Mouse (Mus musculus) brain, adult 2 months (tissue): ENCODE results near the gene Stmn1.

Experiments used
- DNase-seq: peaks from one replicate; pipeline ENCODE4 v3.0.0; 2011; ENCODE audit warnings: low read depth, low spot score

Stmn1 gene

GRCm38 (mm10) chr4:134457130-134457825 lies 10.8 kb upstream of the Stmn1 start:
- DNase-seq: no peak

- peak; percentile 98 for DNase-seq
Measured at GRCm38 (mm10) chr4:134458856-134459255, 9.3 kb upstream of the Stmn1 start.

DNA sequence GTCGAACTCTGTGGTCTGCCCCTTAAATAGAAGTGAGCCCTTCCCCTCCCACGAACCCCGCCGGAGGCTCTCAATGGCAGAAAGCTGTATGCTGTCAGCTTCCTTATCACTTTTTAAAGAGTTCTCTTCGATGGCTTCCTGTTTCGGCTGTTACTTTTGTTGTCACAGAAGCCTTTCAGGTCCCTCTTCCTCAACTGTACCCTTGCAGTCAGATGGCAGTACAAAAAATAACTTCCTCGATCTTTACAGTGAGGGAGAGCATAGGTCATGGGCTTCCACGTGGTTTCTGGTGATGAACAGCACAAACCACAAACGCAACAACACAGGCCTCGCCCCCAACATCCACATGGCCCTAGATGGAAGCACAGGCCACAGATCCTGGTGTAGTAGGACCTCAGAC lies 7.8 kb upstream of the Stmn1 start:
- no peak for DNase-seq

DNA sequence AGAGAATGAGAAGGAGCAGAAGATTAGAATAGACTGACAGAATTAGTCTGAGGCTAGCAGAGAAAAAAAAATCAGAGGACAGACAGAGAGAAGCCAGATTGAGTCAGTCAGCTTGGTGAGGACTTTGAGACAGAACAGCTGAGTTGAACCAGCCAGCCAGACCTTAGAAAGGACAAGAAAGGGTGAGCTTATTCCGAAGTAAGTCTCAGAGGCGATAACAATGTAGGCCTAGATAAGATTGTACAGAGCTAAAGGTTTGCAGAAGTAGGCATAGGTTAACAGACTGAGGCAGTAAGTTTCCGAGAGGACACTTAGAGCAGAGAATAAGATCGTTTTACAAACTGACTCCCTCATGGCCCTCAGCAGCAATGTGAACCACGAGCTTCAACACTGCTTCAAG lies 6.9 kb upstream of the Stmn1 start:
- DNase-seq: no peak

- no peak for DNase-seq
Measured at GRCm38 (mm10) chr4:134465789-134466188, 2.3 kb upstream of the Stmn1 start.

DNA sequence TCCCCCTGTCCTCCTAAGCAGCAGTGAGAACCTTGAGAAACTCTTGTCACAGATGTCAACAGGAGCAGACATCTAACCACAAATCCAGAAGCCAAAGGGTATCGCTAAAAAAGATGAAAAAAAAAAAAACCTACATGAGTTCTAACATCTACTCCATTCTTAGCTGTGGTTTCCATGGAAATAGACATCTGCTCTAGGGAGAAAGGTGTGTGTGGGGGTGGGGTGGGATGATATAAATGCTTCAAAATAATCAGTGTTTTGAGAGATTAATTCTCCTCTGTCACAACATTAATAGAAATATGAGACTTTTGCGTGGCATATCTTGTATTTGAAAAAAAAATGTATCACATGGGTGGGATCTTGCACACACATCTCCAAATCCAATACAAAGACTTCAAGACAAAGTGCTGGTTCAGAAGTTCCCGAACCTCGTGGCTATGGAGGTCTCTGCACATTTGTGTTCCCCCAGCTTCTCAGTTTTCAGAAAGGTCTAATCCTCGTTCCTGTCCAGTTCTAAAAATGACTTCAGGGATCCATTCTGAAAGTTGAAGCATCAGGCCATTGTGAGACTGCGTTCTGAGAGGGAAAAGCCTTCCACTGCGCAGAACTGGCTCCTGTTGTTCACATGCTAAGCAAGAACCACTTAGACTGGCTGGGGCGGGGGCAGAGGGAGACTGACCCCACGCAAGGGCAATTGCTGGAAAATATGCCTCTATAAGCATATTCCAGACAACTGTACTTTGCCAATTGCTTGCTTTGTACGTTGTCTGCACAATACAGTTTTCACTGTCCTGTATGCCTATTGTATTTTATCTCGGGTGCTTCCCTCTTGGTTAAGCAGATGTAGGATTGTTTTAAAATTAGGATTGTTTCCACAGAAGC lies 1.5 kb upstream of the Stmn1 start:
- DNase-seq: no peak

- peak; percentile 61 for DNase-seq
Measured at GRCm38 (mm10) chr4:134467435-134468214, 495 bp upstream of the Stmn1 start.

DNA sequence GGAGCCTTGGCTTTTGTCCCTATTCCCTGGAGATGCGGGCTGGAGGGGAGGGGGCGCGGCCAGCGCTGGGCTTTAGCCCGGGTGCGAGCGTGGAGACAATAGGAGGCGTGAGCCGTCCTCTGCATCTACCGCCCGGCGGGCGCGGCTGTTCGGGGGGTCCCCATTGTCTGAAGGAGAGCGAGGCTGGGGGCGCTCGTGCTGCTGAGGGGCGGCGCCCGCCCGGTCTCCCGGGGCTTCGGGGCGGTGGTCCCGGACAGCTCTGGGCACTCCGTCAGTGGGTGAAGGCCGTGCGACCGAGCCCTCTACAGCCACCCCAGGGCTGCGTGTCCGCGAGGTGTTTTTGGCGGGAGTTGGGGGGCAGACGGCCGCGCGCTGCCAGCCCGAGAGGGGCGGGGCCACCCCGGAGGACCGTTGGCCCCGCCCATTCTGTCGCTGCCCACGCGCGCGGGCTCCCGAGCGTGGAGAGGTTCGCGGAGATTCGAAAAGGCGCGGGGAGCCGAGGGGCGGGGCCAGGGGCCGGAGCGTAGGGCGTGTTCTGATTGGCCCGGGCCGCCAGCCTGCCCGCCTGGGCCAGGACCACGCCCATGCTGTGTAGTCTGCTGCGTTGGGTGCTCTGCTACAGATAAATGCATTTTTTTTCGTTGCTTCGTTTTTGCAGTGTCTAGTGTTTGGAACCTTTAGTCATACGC lies 602 bp downstream of the Stmn1 start:
- peak; percentile 96 for DNase-seq

GRCm38 (mm10) chr4:134469341-134469796 lies 1.2 kb downstream of the Stmn1 start:
- no peak for DNase-seq

- DNase-seq: no peak
Measured at GRCm38 (mm10) chr4:134469985-134470384, 1.9 kb downstream of the Stmn1 start.

- no peak for DNase-seq
Measured at GRCm38 (mm10) chr4:134471469-134471868, 3.3 kb downstream of the Stmn1 start.

GRCm38 (mm10) chr4:134473764-134474163 lies 5.6 kb downstream of the Stmn1 start:
- peak; percentile 90 for DNase-seq

DNA sequence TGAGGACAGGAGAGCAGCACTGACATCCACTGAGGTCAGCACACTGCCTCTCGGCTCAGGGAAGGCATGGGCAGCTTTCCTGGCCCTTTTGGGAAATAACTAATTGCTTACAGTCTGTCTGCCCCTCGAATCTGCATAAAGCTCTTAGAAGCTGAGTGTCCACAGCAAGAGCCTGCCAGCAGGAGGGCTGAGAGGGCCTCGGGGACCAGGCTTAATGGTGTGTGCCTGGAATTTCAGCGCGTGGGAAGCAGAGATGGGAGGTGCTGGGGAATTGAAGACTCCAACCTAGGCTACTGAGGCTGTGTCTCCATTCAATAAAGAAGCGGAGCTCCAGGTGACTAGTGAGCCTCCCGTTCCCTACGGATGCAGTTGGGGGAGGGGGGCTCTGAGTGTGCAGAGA lies 6.1 kb downstream of the Stmn1 start:
- peak; percentile 65 for DNase-seq

- peak; percentile 69 for DNase-seq
Measured at GRCm38 (mm10) chr4:134476899-134477298, 8.8 kb downstream of the Stmn1 start.

DNA sequence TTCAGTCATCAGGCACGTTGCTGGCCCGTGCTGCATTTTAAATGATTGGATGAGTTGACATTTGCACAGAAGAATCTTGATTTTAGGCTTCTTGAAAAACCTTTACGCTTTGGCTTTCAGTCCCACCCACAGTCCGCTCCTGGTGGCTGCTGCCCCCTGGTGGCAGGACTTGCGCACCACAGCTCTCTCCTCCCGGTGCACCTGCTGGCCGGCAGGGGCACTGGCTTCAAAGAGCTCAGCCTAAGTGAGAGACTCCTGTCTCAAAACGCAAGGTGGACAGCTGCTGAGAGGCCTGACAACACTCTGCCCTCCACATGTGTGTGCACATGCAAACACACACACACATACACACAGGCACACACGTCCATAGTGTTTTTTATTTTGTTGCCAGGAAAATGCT lies 9.9 kb downstream of the Stmn1 start:
- peak; percentile 94 for DNase-seq

DNA sequence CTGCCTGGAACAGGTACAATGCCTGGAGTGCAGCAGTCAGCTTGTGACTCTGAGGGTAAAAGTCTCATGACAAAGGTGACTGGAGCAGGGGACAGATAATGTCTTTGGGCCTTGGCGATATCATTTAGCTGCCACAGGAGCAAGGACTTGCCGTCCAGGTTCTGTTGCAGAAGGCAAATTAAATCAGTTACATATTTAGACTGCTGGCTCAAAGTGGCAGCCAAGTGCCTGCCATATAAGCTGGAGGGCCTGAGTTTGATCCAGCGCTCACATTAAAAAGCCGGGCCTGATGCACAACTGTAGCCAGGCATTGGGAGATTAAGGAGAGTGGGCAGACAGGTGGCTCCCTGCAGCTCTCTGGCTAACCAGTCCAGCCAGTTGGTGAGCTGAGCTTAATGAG lies 11.7 kb downstream of the Stmn1 start:
- no peak for DNase-seq

- peak; percentile 89 for DNase-seq
Measured at GRCm38 (mm10) chr4:134480864-134481263, 12.7 kb downstream of the Stmn1 start.

GRCm38 (mm10) chr4:134481270-134481669 lies 13.2 kb downstream of the Stmn1 start:
- DNase-seq: no peak

GRCm38 (mm10) chr4:134482442-134482841 lies 14.3 kb downstream of the Stmn1 start:
- DNase-seq: peak; percentile 55

DNA sequence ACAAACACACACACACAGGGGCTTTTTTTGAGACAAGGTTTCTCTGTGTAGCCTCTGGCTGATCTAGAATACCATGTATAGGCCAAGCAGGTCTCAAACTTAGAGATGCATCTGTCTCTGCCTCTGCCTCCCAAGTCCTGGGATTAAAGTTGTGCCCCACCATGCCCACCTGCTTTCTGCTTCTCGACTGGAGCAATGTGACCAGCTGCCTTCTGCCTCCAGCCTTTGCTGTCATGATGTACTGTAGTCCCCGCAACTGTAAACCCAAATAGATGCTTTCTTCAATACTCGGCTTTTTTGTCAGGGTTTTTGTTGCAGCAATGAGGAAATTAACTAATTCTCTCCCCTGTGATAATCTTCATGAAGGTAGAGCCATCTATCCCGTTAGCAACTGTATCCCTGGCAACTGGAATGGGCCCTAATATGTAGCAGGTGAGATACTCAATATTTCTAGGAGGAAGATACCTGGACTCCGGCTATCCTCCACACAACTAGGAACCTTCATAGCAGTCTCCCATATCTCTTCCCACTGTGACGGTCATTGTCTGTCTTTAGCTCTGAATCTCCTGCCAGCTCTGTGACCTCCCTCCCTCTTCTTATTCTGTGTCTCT lies 15.1 kb downstream of the Stmn1 start:
- peak; percentile 47 for DNase-seq

GRCm38 (mm10) chr4:134483696-134484095 lies 15.6 kb downstream of the Stmn1 start:
- DNase-seq: peak; percentile 98
